Mouse (Mus musculus): ENCODE measurements around the gene Tfec. TPM values are rescaled to one million over a fixed set of nuclear protein-coding genes. Genes with fewer than 3 reads are reported as not detected.

The Tfec gene
- polyA plus RNA-seq (2014; fragmentation: Nextera tagmentation; extraction: Ambion mirVana), result 0.45 and 0.54 TPM in 2 replicates

DNA sequence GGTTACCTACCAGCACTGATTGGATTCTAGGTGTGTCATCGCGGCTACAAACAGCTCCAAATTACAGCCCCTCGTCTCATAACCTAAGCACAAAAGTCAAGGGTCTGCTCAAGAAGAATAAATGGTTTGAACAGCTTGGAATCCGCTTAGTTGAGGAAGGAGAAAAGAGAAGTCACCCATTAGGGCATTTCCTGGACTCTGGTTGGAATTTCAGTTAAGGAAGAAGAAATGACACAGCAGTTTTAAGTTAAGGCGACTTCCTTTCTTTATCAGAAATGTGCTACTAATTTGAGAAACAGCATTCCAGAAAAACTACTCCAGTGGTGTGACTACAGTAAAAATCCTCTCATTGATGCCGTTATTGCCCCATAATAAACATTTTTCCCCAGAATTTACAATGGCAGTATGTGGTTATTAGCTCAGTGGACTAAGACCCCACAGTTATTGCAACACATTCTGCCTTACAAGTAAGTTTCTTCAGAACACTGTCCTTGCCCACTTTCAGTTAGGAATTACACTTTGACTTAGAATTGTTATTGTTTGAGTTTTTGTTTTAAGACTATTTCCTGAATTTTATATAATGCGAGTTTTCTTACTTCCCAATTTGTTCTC is at the start of gene Tfec:
Gene Tfec, minus strand, starts transcription at position 191 of the 612 bp plus-strand sequence.
- WGBS, result 74% methylated on average over 7 of the region's 7 CpGs
- H3K27me3 ChIP-seq (ENCODE audit: control insufficient read depth, insufficient read depth, low read length), result no peaks in the 10 kb centered on the region
- no peak within 1 kb of the TSS for H3K4me2 ChIP-seq (ENCODE audit: low read length)
- H3K36me3 ChIP-seq (ENCODE audit: control insufficient read depth, insufficient read depth, low read length), result no peaks in the 10 kb centered on the region
- no peak within 1 kb of the TSS for H3K27ac ChIP-seq (replicated peaks in 1 of 2; ENCODE audit: control insufficient read depth in 1 of 2, insufficient read depth in 1 of 2, low read depth in 2 of 2, low read length in 2 of 2)
- H3K9ac ChIP-seq (ENCODE audit: low read length), result no peak within 1 kb of the TSS
- H3K9me3 ChIP-seq (ENCODE audit: control insufficient read depth, low read length), result no peaks in the 10 kb centered on the region
- H3K4me1 ChIP-seq (ENCODE audit: control insufficient read depth in 2 of 2, insufficient read depth in 2 of 2, low read length in 2 of 2), result no peaks in the 10 kb centered on the region; a peak in 1 of 4 replicates
- no peak within 1 kb of the TSS for H3K4me3 ChIP-seq (ENCODE audit: control insufficient read depth in 1 of 2, insufficient read depth in 1 of 2, low read depth in 1 of 2, low read length in 2 of 2)
- ATAC-seq (ENCODE audit: insufficient number of reproducible peaks, insufficient read depth, low FRiP score, low read depth), result no peak

DNA sequence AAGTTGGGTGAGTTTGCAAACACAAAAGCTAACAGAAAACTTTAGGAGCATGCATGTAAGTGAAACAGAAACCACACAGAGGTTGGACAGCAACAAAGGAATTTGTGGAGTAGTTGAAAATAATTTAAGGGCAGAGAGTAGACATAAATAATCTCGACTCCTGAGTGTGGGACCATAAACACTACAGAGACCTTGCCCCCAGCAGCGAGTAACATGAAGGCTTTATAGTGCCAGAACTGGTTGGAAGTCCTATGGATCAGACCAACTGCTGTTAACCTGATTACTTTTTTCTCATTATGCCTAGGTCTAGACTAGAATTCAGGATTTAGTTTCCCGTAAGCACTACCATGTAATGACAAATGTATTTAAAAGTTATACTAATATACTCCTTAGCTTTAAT is 49.6 kb upstream of the Tfec start:
- Histone ChIP-seq H3K4me1 (ENCODE audit: control insufficient read depth in 2 of 2, insufficient read depth in 2 of 2, low read length in 2 of 2) (no peaks in the 10 kb centered on the region), H3K27me3 (ENCODE audit: control insufficient read depth, insufficient read depth, low read length) (no peaks in the 10 kb centered on the region), H3K36me3 (ENCODE audit: control insufficient read depth, insufficient read depth, low read length) (no peaks in the 10 kb centered on the region), H3K9me3 (ENCODE audit: control insufficient read depth, low read length) (no peaks in the 10 kb centered on the region), H3K9ac (ENCODE audit: low read length) (no peak overlapping the region), H3K27ac (replicated peaks in 1 of 2; ENCODE audit: control insufficient read depth in 1 of 2, insufficient read depth in 1 of 2, low read depth in 2 of 2, low read length in 2 of 2) (no peak overlapping the region), H3K4me3 (ENCODE audit: control insufficient read depth in 1 of 2, insufficient read depth in 1 of 2, low read depth in 1 of 2, low read length in 2 of 2) (no peak overlapping the region), H3K4me2 (ENCODE audit: low read length) (no peak overlapping the region)
- 81% methylated on average over 3 of the region's 3 CpGs for WGBS
- ATAC-seq (ENCODE audit: insufficient number of reproducible peaks, insufficient read depth, low FRiP score, low read depth), result no peak

DNA sequence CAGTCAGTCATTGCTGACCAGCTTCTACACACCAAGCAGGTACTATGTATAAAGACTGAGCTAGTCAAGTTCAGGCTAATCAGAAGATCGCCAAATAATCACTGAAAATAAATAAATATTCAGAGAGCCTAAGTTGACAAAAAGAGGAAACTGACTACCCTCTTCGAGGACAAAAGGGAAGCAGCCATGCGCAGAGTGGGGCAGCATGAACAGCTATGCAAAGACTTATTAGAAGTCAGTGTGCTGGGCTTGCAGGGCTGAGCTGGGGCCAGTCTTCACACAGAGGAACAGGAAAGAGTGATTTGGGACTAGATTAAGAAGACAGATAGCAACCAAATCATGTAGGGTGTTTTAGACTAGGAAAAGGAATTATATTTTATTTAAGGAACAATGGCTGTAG is 45.3 kb upstream of the Tfec start:
- H3K9ac ChIP-seq (ENCODE audit: low read length), result no peak overlapping the region
- H3K4me2 ChIP-seq (ENCODE audit: low read length), result no peak overlapping the region
- no peak for ATAC-seq (ENCODE audit: insufficient number of reproducible peaks, insufficient read depth, low FRiP score, low read depth)
- H3K27ac ChIP-seq (replicated peaks in 1 of 2; ENCODE audit: control insufficient read depth in 1 of 2, insufficient read depth in 1 of 2, low read depth in 2 of 2, low read length in 2 of 2), result no peak overlapping the region
- WGBS, result 73% methylated on average over 3 of the region's 3 CpGs
- no peaks in the 10 kb centered on the region for H3K9me3 ChIP-seq (ENCODE audit: control insufficient read depth, low read length)
- no peaks in the 10 kb centered on the region for H3K4me1 ChIP-seq (ENCODE audit: control insufficient read depth in 2 of 2, insufficient read depth in 2 of 2, low read length in 2 of 2)
- no peaks in the 10 kb centered on the region for H3K27me3 ChIP-seq (ENCODE audit: control insufficient read depth, insufficient read depth, low read length)
- H3K36me3 ChIP-seq (ENCODE audit: control insufficient read depth, insufficient read depth, low read length), result no peaks in the 10 kb centered on the region
- no peak overlapping the region for H3K4me3 ChIP-seq (ENCODE audit: control insufficient read depth in 1 of 2, insufficient read depth in 1 of 2, low read depth in 1 of 2, low read length in 2 of 2)

DNA sequence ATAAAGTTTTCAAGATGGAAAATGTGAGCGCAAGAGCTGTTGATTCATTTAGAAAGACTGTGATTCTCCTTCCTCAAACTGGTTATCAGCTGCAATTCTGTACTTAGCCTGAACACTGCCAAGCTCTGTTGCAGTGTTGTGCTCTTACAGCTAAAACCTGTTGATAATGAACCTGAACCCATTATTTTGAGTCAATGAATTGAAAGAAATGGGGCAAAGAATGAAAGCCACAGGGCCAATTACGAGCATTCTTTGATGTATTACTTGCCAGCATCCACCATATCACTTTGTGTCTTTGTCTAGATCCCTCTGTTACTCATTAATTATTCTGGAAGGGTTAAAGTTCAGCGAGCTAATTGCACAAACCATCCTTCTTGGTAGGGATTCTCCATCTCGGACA is 44.2 kb upstream of the Tfec start:
- no peak overlapping the region for H3K9ac ChIP-seq (ENCODE audit: low read length)
- H3K4me1 ChIP-seq (ENCODE audit: control insufficient read depth in 2 of 2, insufficient read depth in 2 of 2, low read length in 2 of 2), result no peaks in the 10 kb centered on the region
- 77% methylated on average over 4 of the region's 4 CpGs for WGBS
- H3K27me3 ChIP-seq (ENCODE audit: control insufficient read depth, insufficient read depth, low read length), result no peaks in the 10 kb centered on the region
- no peak for ATAC-seq (ENCODE audit: insufficient number of reproducible peaks, insufficient read depth, low FRiP score, low read depth)
- no peaks in the 10 kb centered on the region for H3K9me3 ChIP-seq (ENCODE audit: control insufficient read depth, low read length)
- no peaks in the 10 kb centered on the region for H3K36me3 ChIP-seq (ENCODE audit: control insufficient read depth, insufficient read depth, low read length)
- no peak overlapping the region for H3K27ac ChIP-seq (replicated peaks in 1 of 2; ENCODE audit: control insufficient read depth in 1 of 2, insufficient read depth in 1 of 2, low read depth in 2 of 2, low read length in 2 of 2)
- no peak overlapping the region for H3K4me2 ChIP-seq (ENCODE audit: low read length)
- no peak overlapping the region for H3K4me3 ChIP-seq (ENCODE audit: control insufficient read depth in 1 of 2, insufficient read depth in 1 of 2, low read depth in 1 of 2, low read length in 2 of 2)

DNA sequence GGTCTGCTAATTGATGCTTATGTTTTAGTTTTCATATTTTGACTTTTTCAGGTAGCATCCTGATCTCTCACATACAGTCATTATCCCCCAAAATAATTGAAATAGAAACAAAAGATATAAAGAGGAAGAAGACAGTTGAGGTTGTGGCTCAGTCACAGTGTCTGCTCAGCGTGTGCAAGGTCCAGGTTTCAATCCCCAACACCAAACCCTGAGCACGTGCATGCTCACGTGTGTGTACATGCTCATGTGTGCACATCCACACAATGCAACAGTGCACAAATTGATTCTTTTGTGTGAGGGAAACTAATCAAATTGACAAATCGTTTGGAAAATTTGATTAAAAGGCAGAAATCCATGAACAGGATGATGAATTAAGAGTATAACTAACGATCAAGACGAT is 32.8 kb upstream of the Tfec start:
- Histone ChIP-seq H3K36me3 (ENCODE audit: control insufficient read depth, insufficient read depth, low read length) (no peaks in the 10 kb centered on the region), H3K4me2 (ENCODE audit: low read length) (no peak overlapping the region), H3K9ac (ENCODE audit: low read length) (no peak overlapping the region), H3K9me3 (ENCODE audit: control insufficient read depth, low read length) (no peaks in the 10 kb centered on the region), H3K27me3 (ENCODE audit: control insufficient read depth, insufficient read depth, low read length) (no peaks in the 10 kb centered on the region), H3K27ac (replicated peaks in 1 of 2; ENCODE audit: control insufficient read depth in 1 of 2, insufficient read depth in 1 of 2, low read depth in 2 of 2, low read length in 2 of 2) (no peak overlapping the region), H3K4me3 (ENCODE audit: control insufficient read depth in 1 of 2, insufficient read depth in 1 of 2, low read depth in 1 of 2, low read length in 2 of 2) (no peak overlapping the region), H3K4me1 (ENCODE audit: control insufficient read depth in 2 of 2, insufficient read depth in 2 of 2, low read length in 2 of 2) (no peaks in the 10 kb centered on the region)
- WGBS, result 86% methylated on average over 6 of the region's 6 CpGs
- ATAC-seq (ENCODE audit: insufficient number of reproducible peaks, insufficient read depth, low FRiP score, low read depth), result no peak

DNA sequence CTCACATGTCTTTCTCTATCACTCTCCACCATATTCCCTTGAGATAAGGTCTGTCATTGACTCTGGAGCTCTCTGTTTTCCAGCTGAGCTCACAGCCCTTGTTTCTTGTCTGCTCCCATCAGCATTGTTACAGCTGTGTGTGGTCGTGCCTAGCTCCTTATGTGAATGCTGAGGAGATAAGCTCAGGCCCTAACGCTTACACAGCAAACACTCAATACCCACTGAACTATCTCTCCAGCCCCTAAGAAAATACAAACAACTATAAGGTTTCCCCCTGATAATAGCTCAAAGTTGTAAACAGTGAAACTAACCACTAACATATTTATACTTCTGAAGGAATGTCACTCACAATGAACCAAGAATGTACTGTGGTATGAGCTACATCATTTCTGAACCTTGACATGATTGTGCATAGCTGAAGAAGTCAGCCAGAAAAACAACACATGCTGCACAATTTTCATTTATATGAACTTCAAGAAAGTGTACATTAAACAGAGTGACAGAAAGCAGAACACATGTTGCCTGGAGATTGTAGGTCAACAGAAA is 21.9 kb upstream of the Tfec start:
- no peaks in the 10 kb centered on the region for H3K27me3 ChIP-seq (ENCODE audit: control insufficient read depth, insufficient read depth, low read length)
- WGBS, result 6% methylated on average over 2 of the region's 2 CpGs
- no peak for ATAC-seq (ENCODE audit: insufficient number of reproducible peaks, insufficient read depth, low FRiP score, low read depth)
- H3K4me1 ChIP-seq (ENCODE audit: control insufficient read depth in 2 of 2, insufficient read depth in 2 of 2, low read length in 2 of 2), result no peaks in the 10 kb centered on the region
- no peak overlapping the region for H3K4me3 ChIP-seq (ENCODE audit: control insufficient read depth in 1 of 2, insufficient read depth in 1 of 2, low read depth in 1 of 2, low read length in 2 of 2)
- H3K9me3 ChIP-seq (ENCODE audit: control insufficient read depth, low read length), result no peaks in the 10 kb centered on the region
- H3K27ac ChIP-seq (replicated peaks in 1 of 2; ENCODE audit: control insufficient read depth in 1 of 2, insufficient read depth in 1 of 2, low read depth in 2 of 2, low read length in 2 of 2), result no peak overlapping the region
- no peak overlapping the region for H3K9ac ChIP-seq (ENCODE audit: low read length)
- H3K36me3 ChIP-seq (ENCODE audit: control insufficient read depth, insufficient read depth, low read length), result no peaks in the 10 kb centered on the region
- H3K4me2 ChIP-seq (ENCODE audit: low read length), result no peak overlapping the region

DNA sequence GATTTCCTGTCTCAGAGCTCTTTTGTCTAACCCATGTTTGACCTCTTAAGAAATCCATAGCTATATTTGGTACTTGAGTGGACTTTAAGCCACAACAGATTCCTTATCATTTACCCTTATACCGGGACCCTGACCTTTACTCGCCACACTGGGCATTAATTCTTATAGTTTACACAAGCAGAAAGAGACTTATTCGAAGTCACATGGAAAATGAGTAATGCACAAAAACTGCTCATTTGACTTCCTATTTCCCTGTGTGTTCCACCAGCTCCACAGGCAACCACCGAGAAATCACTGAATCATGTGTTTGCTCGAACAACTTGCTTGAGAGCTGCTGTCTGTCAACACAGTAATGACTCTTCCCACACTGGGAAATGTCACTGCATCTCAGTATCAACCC is 6.4 kb downstream of the Tfec start:
- no peak overlapping the region for H3K4me2 ChIP-seq (ENCODE audit: low read length)
- ATAC-seq (ENCODE audit: insufficient number of reproducible peaks, insufficient read depth, low FRiP score, low read depth), result no peak
- no peaks in the 10 kb centered on the region for H3K36me3 ChIP-seq (ENCODE audit: control insufficient read depth, insufficient read depth, low read length)
- H3K9ac ChIP-seq (ENCODE audit: low read length), result no peak overlapping the region
- no peak overlapping the region for H3K27ac ChIP-seq (replicated peaks in 1 of 2; ENCODE audit: control insufficient read depth in 1 of 2, insufficient read depth in 1 of 2, low read depth in 2 of 2, low read length in 2 of 2)
- 28% methylated on average over 5 of the region's 5 CpGs for WGBS
- H3K4me3 ChIP-seq (ENCODE audit: control insufficient read depth in 1 of 2, insufficient read depth in 1 of 2, low read depth in 1 of 2, low read length in 2 of 2), result no peak overlapping the region
- H3K4me1 ChIP-seq (ENCODE audit: control insufficient read depth in 2 of 2, insufficient read depth in 2 of 2, low read length in 2 of 2), result no peaks in the 10 kb centered on the region; a peak in 1 of 4 replicates
- no peaks in the 10 kb centered on the region for H3K27me3 ChIP-seq (ENCODE audit: control insufficient read depth, insufficient read depth, low read length)
- H3K9me3 ChIP-seq (ENCODE audit: control insufficient read depth, low read length), result no peaks in the 10 kb centered on the region
